14 mouse cellular contexts compared by ENCODE assay signal in genomic region chr2:71019704-71020375, GRCm38 (mm10). TPM values are rescaled to one million over a fixed set of nuclear protein-coding genes. Genes with fewer than 3 reads are reported as not detected.
DNase-seq lines count a peak whose midpoint lies in the region; ATAC-seq and TF ChIP-seq lines count a peak whose summit lies in the region.
"Had no signal": no experiment of that assay in that cellular context is flagged by ENCODE, and none has a peak within 500 bp of the region (broad histone marks: within the 10 kb centered on the region; RNA-seq: fewer than 3 reads in every experiment).

No protein-coding gene starts in this region.

- H3K4me2 ChIP-seq in hindbrain, embryonic 11.5 days (replicated peaks; ENCODE audit: low read depth, low read length): no peak overlapping the region
- no peak overlapping the region for H3K4me2 ChIP-seq in forebrain, embryonic 11.5 days (ENCODE audit: low read depth, low read length, severe bottlenecking)
- H3K4me2 ChIP-seq: embryonic facial prominence, embryonic 13.5 days; liver, embryonic 12.5 days had no signal

- H3K4me3 ChIP-seq in hindbrain, embryonic 10.5 days: no peak overlapping the region
- H3K4me3 ChIP-seq in hindbrain, embryonic 11.5 days (ENCODE audit: low read depth, low read length): no peak overlapping the region
- no peak overlapping the region for H3K4me3 ChIP-seq in bone marrow macrophage, adult 2 months (ENCODE audit: insufficient read depth, low read length)
- no peak overlapping the region for H3K4me3 ChIP-seq in forebrain, embryonic 11.5 days (ENCODE audit: low read depth, low read length)
- H3K4me3 ChIP-seq: embryonic facial prominence, embryonic 13.5 days; liver, embryonic 12.5 days had no signal

- no peak overlapping the region for H3K9ac ChIP-seq in hindbrain, embryonic 11.5 days (ENCODE audit: low read depth, low read length)
- no peak overlapping the region for H3K9ac ChIP-seq in forebrain, embryonic 11.5 days (ENCODE audit: low read length)
- H3K9ac ChIP-seq: embryonic facial prominence, embryonic 13.5 days; liver, embryonic 12.5 days had no signal

- H3K4me1 ChIP-seq in hindbrain, embryonic 10.5 days (replicated peaks): peaks cover 10% of the 10 kb centered on the region
- no peaks in the 10 kb centered on the region for H3K4me1 ChIP-seq in hindbrain, embryonic 11.5 days (replicated peaks; ENCODE audit: control insufficient read depth, insufficient read depth, low read length)
- H3K4me1 ChIP-seq in bone marrow macrophage, adult 2 months (ENCODE audit: control insufficient read depth, insufficient read depth, low read length): peaks cover 12% of the 10 kb centered on the region
- H3K4me1 ChIP-seq in forebrain, embryonic 11.5 days (replicated peaks; ENCODE audit: control insufficient read depth, insufficient read depth, low read length): no peaks in the 10 kb centered on the region

- H3K27ac ChIP-seq in hindbrain, embryonic 10.5 days: peak overlapping the region; percentile 59; the same call in 1 of the 2 replicates
- H3K27ac ChIP-seq in hindbrain, embryonic 11.5 days (ENCODE audit: low read depth, low read length): no peak overlapping the region
- peak overlapping the region; percentile 65 for H3K27ac ChIP-seq in bone marrow macrophage, adult 2 months (ENCODE audit: insufficient read depth, low read depth, low read length)
- no peak overlapping the region for H3K27ac ChIP-seq in forebrain, embryonic 11.5 days (ENCODE audit: low read depth, low read length)
- H3K27ac ChIP-seq: embryonic facial prominence, embryonic 13.5 days; liver, embryonic 12.5 days had no signal

- H3K9me3 ChIP-seq in hindbrain, embryonic 10.5 days: no peaks in the 10 kb centered on the region
- H3K9me3 ChIP-seq in hindbrain, embryonic 11.5 days (ENCODE audit: control insufficient read depth, low read length): no peaks in the 10 kb centered on the region
- no peaks in the 10 kb centered on the region for H3K9me3 ChIP-seq in forebrain, embryonic 11.5 days (ENCODE audit: control insufficient read depth, low read length)
- H3K9me3 ChIP-seq: embryonic facial prominence, embryonic 13.5 days; liver, embryonic 12.5 days had no signal

- TF ChIP-seq CTCF in bone marrow macrophage, adult 2 months (IDR thresholded peaks at IDR 0.05; ENCODE audit: low read depth, low read length): no peak

- WGBS in hindbrain, embryonic 10.5 days: 58% methylated on average over 8 of the region's 8 CpGs
- 72% methylated on average over 8 of the region's 8 CpGs for WGBS in hindbrain, embryonic 11.5 days
- 54% methylated on average over 8 of the region's 8 CpGs for WGBS in forebrain, embryonic 11.5 days

- TF ChIP-seq POLR2A in bone marrow macrophage, adult 2 months (IDR thresholded peaks at IDR 0.05; ENCODE audit: borderline replicate concordance, low read depth, low read length): no peak

- H3K36me3 ChIP-seq in hindbrain, embryonic 10.5 days: no peaks in the 10 kb centered on the region
- no peaks in the 10 kb centered on the region for H3K36me3 ChIP-seq in hindbrain, embryonic 11.5 days (ENCODE audit: control insufficient read depth, insufficient read depth, low read length)
- no peaks in the 10 kb centered on the region for H3K36me3 ChIP-seq in forebrain, embryonic 11.5 days (ENCODE audit: control insufficient read depth, insufficient read depth, low read length)
- H3K36me3 ChIP-seq: embryonic facial prominence, embryonic 13.5 days had no signal

- DNase-seq in hindbrain, embryonic 10.5 days (ENCODE audit: low spot score): no peak
- DNase-seq in hindbrain, embryonic 11.5 days (ENCODE audit: low spot score): no peak
- DNase-seq in forebrain, embryonic 11.5 days (ENCODE audit: low spot score): no peak
- no peak for DNase-seq in cerebellum, adult 11-12 months
- DNase-seq in right cerebral cortex, postnatal 14 days: no peak
- DNase-seq: adrenal gland, postnatal 36 days; kidney, postnatal 10 days; lung, postnatal 10 days; thymus, adult 18-20 months had no signal

- no peaks in the 10 kb centered on the region for H3K27me3 ChIP-seq in hindbrain, embryonic 10.5 days (ENCODE audit: insufficient read depth, poor library complexity, severe bottlenecking)
- no peaks in the 10 kb centered on the region for H3K27me3 ChIP-seq in hindbrain, embryonic 11.5 days (ENCODE audit: control insufficient read depth, insufficient read depth, low read length)
- no peaks in the 10 kb centered on the region for H3K27me3 ChIP-seq in forebrain, embryonic 11.5 days (ENCODE audit: control insufficient read depth, insufficient read depth, low read length)
- H3K27me3 ChIP-seq: embryonic facial prominence, embryonic 13.5 days; liver, embryonic 12.5 days had no signal

- no peak for ATAC-seq in hindbrain, embryonic 11.5 days (ENCODE audit: low FRiP score)
- 0 out of 2 replicates have a peak, but pooled peaks have one; percentile 36 for ATAC-seq in forebrain, embryonic 11.5 days (replicated peaks; ENCODE audit: low FRiP score)
- peak; percentile 52 for ATAC-seq in megakaryocyte-erythroid progenitor cell, adult 5-6 weeks (replicated peaks; ENCODE audit: low FRiP score, low TSS enrichment, poor library complexity, severe bottlenecking)
- ATAC-seq: inflammation-experienced regulatory T-cells, adult 6 months; liver, embryonic 12.5 days had no signal

RNA-seq across cellular contexts. Expression of gene Dcaf17, which starts 35.3 kb away (rescaled TPM):
- 39.1 and 44.6 TPM in 2 replicates for polyA plus RNA-seq in hindbrain, embryonic 10.5 days (2016; fragmentation: Nextera tagmentation; extraction: Ambion mirVana)
- polyA plus RNA-seq in hindbrain, embryonic 11.5 days (2014; fragmentation: Nextera tagmentation; extraction: Ambion mirVana): 40.8 and 42.4 TPM in 2 replicates
- 13.0 and 16.2 TPM in 2 replicates for polyA plus RNA-seq in bone marrow macrophage, adult 2 months (2012; ENCODE audit: insufficient read depth, insufficient read length, missing spikeins)
- 38.2 and 43.6 TPM in 2 replicates for polyA plus RNA-seq in forebrain, embryonic 11.5 days (2014; fragmentation: Nextera tagmentation; extraction: Ambion mirVana)
- 13.9 and 19.9 TPM in 2 replicates for total RNA-seq in megakaryocyte-erythroid progenitor cell, adult 5-6 weeks (2014; fragmentation: Nextera tagmentation)
- total RNA-seq in megakaryocyte-erythroid progenitor cell, adult 5-6 weeks (2017): 10.8 and 14.7 TPM in 2 replicates

RNA-seq across cellular contexts. Expression of gene Mettl8, which starts 35.5 kb away (rescaled TPM):
- 21.0 and 22.3 TPM in 2 replicates for polyA plus RNA-seq in hindbrain, embryonic 10.5 days (2016; fragmentation: Nextera tagmentation; extraction: Ambion mirVana)
- polyA plus RNA-seq in hindbrain, embryonic 11.5 days (2014; fragmentation: Nextera tagmentation; extraction: Ambion mirVana): 25.1 and 26.1 TPM in 2 replicates
- 12.8 and 16.6 TPM in 2 replicates for polyA plus RNA-seq in bone marrow macrophage, adult 2 months (2012; ENCODE audit: insufficient read depth, insufficient read length, missing spikeins)
- 19.8 and 24.3 TPM in 2 replicates for polyA plus RNA-seq in forebrain, embryonic 11.5 days (2014; fragmentation: Nextera tagmentation; extraction: Ambion mirVana)
- total RNA-seq in megakaryocyte-erythroid progenitor cell, adult 5-6 weeks (2014; fragmentation: Nextera tagmentation): 74.2 and 84.3 TPM in 2 replicates
- total RNA-seq in megakaryocyte-erythroid progenitor cell, adult 5-6 weeks (2017): 37.6 and 40.3 TPM in 2 replicates

Comparison
In these comparisons a context has a peak if more than half of its experiments do, and no peak if none do; other contexts are left out.
1. H3K27ac ChIP-seq: peak in hindbrain, embryonic 10.5 days (single experiment) and bone marrow macrophage, adult 2 months (single experiment); none in hindbrain, embryonic 11.5 days (single experiment) and forebrain, embryonic 11.5 days (single experiment).